Comparison of ENCODE assay signal across 1 mouse cellular context in the genomic region with DNA sequence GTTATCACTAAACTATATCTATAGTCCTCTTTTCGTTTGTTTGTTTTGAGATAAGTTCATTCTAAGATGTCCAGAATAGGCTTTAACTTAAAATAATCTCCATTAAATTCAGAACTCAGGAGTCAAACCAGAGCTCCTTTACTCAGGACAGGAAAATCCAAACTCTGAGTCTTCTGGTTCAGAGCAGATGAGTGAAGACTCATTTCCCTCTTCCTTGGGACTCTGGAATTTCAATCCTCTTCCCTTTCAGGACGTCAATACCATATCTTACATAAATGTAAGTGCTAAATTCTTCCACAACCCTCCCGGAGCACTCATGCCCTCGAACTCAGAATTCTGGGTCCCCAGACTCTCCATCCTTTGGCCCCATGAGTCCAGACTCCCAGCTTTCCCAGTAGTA.
TF ChIP-seq lines count a peak whose summit lies in the region.

No protein-coding gene starts in this region.

TF ChIP-seq in CH12.LX, 34 proteins besides CTCF, POLR2A, EP300 and RAD21 (continued from another document):
- TF ChIP-seq IRF4 (IDR thresholded peaks at IDR 0.05; ENCODE audit: low read depth, low read length) = no peak
- no peak for TF ChIP-seq JUND (conservative IDR thresholded peaks at IDR 0.05; ENCODE audit: low read depth, low read length)
- no peak for TF ChIP-seq USF1 (IDR thresholded peaks at IDR 0.05; ENCODE audit: low read depth, low read length)
- TF ChIP-seq ZNF384 (IDR thresholded peaks at IDR 0.05; ENCODE audit: low read depth, low read length) = no peak
